Mouse (Mus musculus): Measurements from ENCODE around the gene Stat5b.

Gene Stat5b

GRCm38 (mm10) chr11:100850038-100850777, at the start of gene Stat5b:
Gene Stat5b, minus strand, starts transcription at chr11:100850724.
- peak; percentile 36 to 49 for DNase-seq (ENCODE audit: low spot score in 2 of 2)

DNA sequence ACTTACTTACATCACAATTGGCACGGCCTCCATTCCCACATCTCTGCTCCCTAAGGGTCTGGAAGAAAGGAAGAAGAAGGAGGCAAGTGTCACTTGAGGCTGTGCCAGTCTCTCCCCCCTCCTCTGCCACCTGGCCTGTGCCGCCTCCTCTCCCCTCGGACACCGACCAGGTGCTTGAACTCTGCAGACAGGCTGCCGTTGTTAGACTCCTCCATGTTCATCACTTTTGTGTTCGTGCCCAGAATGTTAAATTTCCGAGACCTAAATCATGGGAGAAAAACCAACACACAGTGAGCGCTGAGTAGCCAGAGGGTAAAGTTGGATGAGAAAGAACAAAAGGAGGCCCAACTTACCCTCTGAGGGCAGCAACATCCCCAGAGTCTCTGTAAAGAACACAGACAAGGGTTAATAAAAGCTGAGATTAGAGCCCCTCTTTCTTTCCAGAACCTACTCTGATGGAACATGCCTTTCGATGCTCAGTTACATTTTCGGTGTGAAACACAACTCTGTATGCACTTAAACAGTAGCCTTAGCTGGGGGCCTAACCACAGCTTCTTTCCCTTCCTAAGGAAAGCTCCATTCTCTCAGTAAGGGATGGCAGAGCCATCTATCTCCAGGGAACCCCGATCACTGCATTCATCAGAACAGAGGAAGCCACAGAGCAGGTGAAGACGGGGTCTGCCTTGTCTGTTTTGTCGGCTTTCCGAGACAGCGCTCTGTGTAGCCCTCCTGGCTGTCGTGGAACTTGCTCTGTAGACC, 48.1 kb upstream of the Stat5b start:
- no peak for DNase-seq (ENCODE audit: low spot score in 2 of 2)

GRCm38 (mm10) chr11:100897294-100898231, 47.0 kb upstream of the Stat5b start:
- DNase-seq (ENCODE audit: low spot score in 2 of 2), result peak; percentile 53 to 63

DNA sequence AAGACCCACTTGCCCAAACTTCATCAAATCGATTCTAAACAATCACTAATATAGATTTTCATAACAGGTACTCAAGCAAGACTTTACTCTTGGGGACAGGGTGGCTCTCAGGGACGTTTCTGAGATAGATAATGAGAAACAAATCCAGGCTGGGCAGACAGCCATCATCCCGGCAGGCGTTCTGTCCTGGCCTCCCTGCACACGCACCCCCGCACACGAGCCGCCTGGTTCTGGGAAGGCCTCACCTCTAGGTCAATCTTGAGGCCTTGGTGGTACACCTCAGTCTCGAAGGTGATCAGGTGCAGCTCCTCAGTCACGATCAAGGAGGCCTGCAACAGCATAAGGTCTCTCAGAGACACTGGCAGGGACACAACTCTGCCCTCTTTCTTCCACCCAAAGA, 45.6 kb upstream of the Stat5b start:
- no peak for DNase-seq (ENCODE audit: low spot score in 2 of 2)

DNA sequence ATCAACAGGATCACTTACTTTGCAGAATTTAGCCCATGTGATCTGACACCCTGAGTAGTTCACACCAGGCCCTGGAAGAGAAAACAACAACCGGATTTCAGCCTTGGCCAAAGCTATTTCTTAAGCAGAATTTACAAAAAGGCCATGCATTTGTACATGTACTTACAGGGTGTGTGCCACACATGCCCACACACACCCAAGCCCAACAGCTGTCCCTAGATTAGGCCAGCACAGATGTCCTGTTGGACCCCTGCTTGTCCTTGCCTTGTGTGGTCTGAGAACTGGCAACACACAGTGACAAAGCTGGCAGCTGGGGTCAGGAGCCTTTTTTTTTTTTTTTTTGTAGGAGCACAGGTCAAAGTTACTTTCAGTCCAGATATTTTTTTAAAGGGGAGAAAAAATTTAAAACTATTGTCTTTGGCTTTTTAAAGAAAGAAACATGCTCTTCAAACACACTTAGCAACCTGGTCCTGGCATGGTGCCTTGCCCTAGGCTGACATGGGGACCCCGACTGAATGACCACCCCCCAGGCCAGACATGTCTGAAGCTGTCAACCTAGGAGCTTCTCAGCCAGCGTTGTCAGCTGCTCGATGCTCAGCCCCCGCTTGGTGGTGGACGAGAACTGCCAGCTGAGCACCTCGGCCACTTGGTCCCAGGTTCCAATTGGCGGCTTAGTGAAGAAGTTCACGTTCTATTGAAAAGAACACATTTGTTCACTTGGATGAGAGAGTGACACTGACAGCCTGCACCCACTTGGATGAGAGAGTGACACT, 43.8 kb upstream of the Stat5b start:
- no peak for DNase-seq (ENCODE audit: low spot score in 2 of 2)

DNA sequence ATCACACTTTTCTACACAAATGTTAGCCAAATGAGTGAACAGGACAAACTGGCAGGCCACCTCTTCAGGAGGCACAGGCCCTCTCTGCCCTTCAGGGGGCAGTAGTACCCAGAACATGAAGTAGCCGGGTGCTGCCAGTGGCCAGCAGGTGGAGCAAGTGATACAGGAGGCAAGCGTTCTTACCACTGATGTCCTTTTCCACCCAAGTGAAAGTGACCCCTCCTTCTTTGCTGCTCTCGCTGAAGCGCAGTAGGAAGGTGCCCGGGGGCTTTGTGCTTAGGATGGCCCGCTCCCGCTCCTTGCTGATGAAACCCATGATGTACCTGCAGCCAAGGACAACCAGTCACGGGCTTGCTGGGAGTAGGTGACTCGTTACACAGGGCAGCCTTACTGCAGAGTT, 43.0 kb upstream of the Stat5b start:
- peak; percentile 83 to 89 for DNase-seq (ENCODE audit: low spot score in 2 of 2)

DNA sequence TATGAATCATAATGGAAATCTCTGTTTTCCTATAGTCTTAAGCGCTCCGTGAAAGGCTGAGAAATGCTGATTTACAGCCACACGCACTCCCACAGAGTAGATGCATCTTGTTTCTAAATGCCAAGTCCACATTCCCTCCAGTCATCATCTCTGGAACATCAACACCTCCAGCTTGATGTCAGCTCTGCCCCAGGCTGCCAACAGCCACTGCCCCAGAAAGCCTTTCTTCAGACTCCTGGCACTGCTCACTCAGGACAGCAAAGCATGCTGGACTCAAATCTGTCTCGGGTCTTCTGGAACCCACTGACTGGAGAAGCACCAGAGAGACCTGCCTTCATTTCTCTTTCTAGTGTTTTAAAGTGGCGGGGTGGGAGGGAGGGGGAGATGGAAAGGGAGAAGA, 41.9 kb upstream of the Stat5b start:
- DNase-seq (ENCODE audit: low spot score in 2 of 2), result no peak

DNA sequence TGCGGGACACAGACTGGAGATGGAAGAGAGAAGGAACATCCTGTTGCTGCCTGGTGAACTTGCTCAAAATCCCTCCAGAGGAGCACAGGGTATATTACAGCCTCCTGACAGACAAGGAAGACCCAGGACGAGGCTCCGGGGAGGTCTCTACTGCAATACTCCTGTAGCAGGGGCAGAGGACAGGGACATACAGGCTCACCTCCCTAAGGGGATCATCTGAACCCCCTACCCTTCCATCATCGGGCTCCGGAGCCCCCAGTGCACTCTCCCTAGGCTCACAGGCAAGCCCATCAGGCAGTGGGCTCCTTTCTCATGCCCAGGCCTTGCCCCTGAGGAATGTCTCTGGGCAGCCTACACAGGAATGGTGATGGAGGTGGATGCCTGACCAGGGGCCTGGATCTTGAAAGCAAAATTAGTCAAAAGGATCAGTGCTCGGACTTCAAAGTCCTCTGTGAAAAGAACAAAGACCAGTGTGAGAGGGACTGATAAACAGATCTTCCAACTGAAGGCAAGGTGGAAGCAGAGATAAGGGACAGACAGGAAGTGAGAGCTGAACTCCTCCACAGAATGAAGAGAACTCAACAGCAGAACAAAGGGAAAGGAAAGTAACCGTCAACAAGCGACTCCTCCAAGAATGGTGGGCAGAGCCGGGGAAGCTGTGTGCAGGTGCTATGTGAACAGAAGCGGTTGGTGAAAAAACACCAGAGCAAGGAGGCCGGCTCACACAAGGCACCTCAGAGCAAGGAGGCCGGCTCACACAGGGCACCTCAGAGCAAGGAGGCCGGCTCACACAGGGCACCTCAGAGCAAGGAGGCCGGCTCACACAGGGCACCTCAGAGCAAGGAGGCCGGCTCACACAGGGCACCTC, 41.0 kb upstream of the Stat5b start:
- no peak for DNase-seq (ENCODE audit: low spot score in 2 of 2)

DNA sequence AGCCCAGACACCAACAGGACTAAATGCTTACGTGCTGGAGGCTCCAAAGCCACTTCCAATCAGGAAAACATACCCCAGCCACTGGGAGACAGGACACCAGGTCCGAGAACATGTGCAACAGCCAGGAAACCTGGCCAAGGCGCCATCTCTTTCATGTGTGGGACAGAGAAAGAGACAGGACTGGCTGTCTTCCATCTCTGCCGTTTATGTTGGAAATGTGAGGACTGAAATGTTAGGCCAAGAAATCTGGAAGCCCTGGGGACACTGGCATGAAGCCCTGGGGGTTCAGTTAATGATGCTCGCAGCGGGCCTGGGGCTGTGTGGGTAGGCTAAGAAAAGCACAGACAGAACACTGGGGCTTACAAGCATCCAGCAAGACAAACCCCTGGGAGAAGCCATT, 40.0 kb upstream of the Stat5b start:
- peak in 1 of 2 experiments; percentile 21 for DNase-seq (ENCODE audit: low spot score in 2 of 2)

GRCm38 (mm10) chr11:100888348-100888820, 37.9 kb upstream of the Stat5b start:
- DNase-seq (ENCODE audit: low spot score in 2 of 2), result no peak

DNA sequence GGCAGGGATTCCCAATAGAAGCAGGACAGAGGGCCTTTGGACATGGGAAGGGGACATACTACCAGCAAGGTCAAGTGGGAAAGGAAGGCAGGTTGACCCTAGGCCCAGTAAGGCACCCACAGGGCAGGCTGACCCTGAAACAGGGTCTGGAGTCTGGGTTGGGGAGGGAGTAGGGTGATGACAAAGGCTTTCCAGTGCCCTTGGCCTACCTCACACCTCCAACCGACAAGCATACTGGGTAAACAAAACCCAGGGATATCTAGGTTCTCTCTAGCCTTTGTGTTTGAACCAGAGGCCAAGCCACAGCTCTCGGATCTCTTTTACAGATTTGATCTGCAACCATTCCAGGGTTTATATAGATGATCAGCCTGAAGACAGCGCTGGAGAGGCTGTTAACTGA, 37.2 kb upstream of the Stat5b start:
- DNase-seq (ENCODE audit: low spot score in 2 of 2), result no peak

DNA sequence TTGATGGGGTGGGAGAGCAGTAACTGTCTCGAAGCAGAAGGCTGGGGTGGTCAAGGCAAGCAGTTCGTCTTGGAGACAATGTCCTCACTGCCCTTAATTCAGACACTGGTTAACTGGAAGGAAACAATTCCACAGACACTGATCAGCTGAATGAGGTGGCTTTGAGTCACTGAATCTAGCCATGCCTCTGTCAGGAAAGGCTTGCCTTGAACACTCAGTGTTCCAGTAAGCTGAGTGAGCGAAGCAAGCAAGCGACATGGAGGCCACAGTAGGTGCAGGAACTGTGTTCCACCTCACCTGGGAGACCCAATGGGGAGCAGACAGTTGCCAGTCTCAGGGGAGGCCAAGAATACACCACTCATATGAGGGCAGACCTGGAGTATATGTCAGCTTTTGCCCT, 36.7 kb upstream of the Stat5b start:
- DNase-seq (ENCODE audit: low spot score in 2 of 2), result no peak

GRCm38 (mm10) chr11:100886188-100886740, 35.7 kb upstream of the Stat5b start:
- DNase-seq (ENCODE audit: low spot score in 2 of 2), result no peak

DNA sequence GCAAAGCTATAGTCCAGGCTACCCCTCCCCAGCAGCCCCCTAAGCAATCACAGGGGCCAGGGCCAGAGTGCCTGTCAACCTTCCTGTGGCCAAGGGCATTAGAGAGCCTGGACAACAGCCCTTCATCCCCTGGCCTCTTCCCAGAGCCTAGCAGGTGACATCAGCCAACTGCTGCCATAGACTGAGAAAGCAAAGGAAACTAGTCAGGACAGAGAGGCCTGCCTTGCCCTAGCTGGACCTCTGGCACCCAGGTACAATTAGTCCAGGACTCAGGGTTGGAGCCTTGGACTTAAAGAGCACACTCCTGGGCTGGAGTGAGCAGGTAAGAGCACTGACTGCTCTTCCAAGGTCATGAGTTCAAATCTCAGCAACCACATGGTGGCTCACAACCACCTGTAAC, 34.9 kb upstream of the Stat5b start:
- no peak for DNase-seq (ENCODE audit: low spot score in 2 of 2)

DNA sequence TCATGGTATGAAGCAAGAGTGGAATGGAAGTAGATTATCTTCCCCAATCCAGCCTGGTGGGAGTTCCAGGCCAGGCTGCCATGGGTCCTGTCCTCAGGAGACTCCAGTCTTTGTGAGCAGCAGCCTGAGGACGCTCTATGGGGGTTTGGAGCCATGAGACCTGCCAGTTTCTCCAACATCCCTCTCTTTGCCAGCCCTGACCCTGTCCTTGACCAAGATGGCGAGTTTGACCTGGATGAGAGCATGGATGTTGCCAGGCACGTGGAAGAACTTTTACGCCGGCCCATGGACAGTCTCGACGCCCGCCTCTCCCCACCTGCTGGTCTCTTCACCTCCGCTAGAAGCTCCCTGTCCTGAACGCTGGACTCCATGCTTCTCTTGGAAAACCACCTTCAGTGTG, 33.1 kb upstream of the Stat5b start:
- no peak for DNase-seq (ENCODE audit: low spot score in 2 of 2)

GRCm38 (mm10) chr11:100879321-100880078, 29.0 kb upstream of the Stat5b start:
- no peak for DNase-seq (ENCODE audit: low spot score in 2 of 2)

- DNase-seq (ENCODE audit: low spot score in 2 of 2), result no peak
Measured at GRCm38 (mm10) chr11:100875761-100876160, 25.2 kb upstream of the Stat5b start.

- DNase-seq (ENCODE audit: low spot score in 2 of 2), result no peak
Measured at GRCm38 (mm10) chr11:100870968-100871350, 20.4 kb upstream of the Stat5b start.

All from right cerebral cortex, adult 2 months (tissue).